Mouse (Mus musculus) forebrain, embryonic 16.5 days (tissue): ENCODE measurements around the gene Haus3. TPM values are rescaled to one million over a fixed set of nuclear protein-coding genes. Genes with fewer than 3 reads are reported as not detected.

Experiments
- ATAC-seq: fragments of 200-750 bp; cut with Nextera tagmentation; 2 replicates; pipeline ENCODE4 v1.8.0; 2017; ENCODE audit warnings: mild to moderate bottlenecking, moderate library complexity
- H3K27ac ChIP-seq: fragments of 300-500 bp; sonication (generic); 2 replicates; pipeline ENCODE4 v1.5.1; 2014; ENCODE audit warnings: low read length, control low read depth
- H3K27me3 ChIP-seq: fragments of 300-500 bp; sonication (generic); replicated peaks from 2 replicates; pipeline ENCODE4 v1.6.1; 2014; ENCODE audit warnings: low read length; ENCODE audit not compliant: control insufficient read depth, insufficient read depth
- H3K36me3 ChIP-seq: fragments of 300-500 bp; sonication (generic); 2 replicates; pipeline ENCODE4 v1.6.1; 2014; ENCODE audit not compliant: control insufficient read depth, insufficient read depth
- H3K4me1 ChIP-seq: fragments of 300-500 bp; sonication (generic); replicated peaks from 2 replicates; pipeline ENCODE4 v1.6.1; 2014; ENCODE audit warnings: low read length; ENCODE audit not compliant: control insufficient read depth, insufficient read depth
- H3K4me2 ChIP-seq: fragments of 300-500 bp; sonication (generic); 2 replicates; pipeline ENCODE4 v1.6.1; 2014; ENCODE audit warnings: mild to moderate bottlenecking, low read length, control low read depth
- H3K4me3 ChIP-seq: fragments of 300-500 bp; sonication (generic); replicated peaks from 2 replicates; pipeline ENCODE4 v1.5.1; 2014; ENCODE audit warnings: mild to moderate bottlenecking, low read length, control low read depth
- H3K9ac ChIP-seq: fragments of 300-500 bp; sonication (generic); replicated peaks from 2 replicates; pipeline ENCODE4 v1.6.1; 2014; ENCODE audit warnings: low read depth, low read length, control low read depth
- H3K9me3 ChIP-seq: fragments of 300-500 bp; sonication (generic); 2 replicates; pipeline ENCODE4 v1.6.1; 2016; ENCODE audit warnings: low read length; ENCODE audit not compliant: control insufficient read depth
- WGBS: fragments of 180-500 bp; shearing (Covaris S2); extraction: QIAGEN DNeasy Blood & Tissue Kit; methylation state at CpG from one replicate; pipeline ENCODE4 v1.1.7; 2014; 5-methylcytosine and 5-hydroxymethylcytosine counted together
- polyA plus RNA-seq: library from polyadenylated mRNA; unstranded; fragments of >200 nt; fragmentation: Nextera tagmentation; extraction: Ambion mirVana; gene quantifications from 2 replicates; pipeline ENCODE4 v1.2.1, GENCODE M21; 2015

Gene Haus3
- polyA plus RNA-seq, 1 experiment from 2014 or later, result 18.0 TPM

- no peak overlapping the region for H3K4me3 ChIP-seq
- H3K4me2 ChIP-seq, result no peak overlapping the region
- ATAC-seq, result no peak
- no peak overlapping the region for H3K27ac ChIP-seq
- peaks cover 11% of the 10 kb centered on the region for H3K36me3 ChIP-seq
- 75% methylated on average over 3 of the region's 3 CpGs for WGBS
- H3K9ac ChIP-seq, result no peak overlapping the region
- no peaks in the 10 kb centered on the region for H3K27me3 ChIP-seq
- peaks cover 28% of the 10 kb centered on the region for H3K4me1 ChIP-seq
- no peaks in the 10 kb centered on the region for H3K9me3 ChIP-seq
Observed at GRCm38 (mm10) chr5:34182486-34182885, 13.2 kb upstream of the Haus3 start.

DNA sequence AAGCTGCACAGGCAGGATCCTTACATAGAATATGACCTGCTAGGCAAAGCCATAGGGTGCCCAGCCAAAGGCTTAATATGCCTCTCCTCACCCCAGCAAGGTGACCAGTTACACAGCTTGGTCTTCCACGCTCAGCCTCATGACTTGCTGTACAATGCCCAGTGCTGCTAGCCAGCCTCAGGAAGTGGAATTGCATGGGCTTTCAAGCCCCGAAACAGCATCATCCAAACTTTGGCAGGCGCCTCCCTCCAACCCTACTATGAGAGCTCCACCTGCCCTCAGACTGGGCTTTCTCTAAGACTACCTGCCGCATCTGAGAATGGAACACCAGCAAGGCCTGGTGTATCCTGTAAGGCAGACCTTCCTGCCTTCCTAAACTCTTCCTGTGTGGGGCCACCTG, 8.5 kb upstream of the Haus3 start:
- no peak for ATAC-seq

GRCm38 (mm10) chr5:34177091-34177490, 7.8 kb upstream of the Haus3 start:
- WGBS, result 90% methylated on average over 2 of the region's 2 CpGs
- Histone ChIP-seq H3K27me3 (no peaks in the 10 kb centered on the region), H3K4me3 (no peak overlapping the region), H3K36me3 (peaks cover 30% of the 10 kb centered on the region), H3K9ac (no peak overlapping the region), H3K4me1 (no peaks in the 10 kb centered on the region; the same call in 1 of the 2 replicates), H3K4me2 (no peak overlapping the region), H3K27ac (no peak overlapping the region), H3K9me3 (no peaks in the 10 kb centered on the region)
- ATAC-seq, result no peak

More for the DNA sequence above, 8.5 kb upstream of the Haus3 start:
- H3K27me3 ChIP-seq, result no peaks in the 10 kb centered on the region
- H3K9ac ChIP-seq, result no peak overlapping the region
- 93% methylated on average over 4 of the region's 4 CpGs for WGBS
- H3K4me2 ChIP-seq, result no peak overlapping the region
- no peak overlapping the region for H3K4me3 ChIP-seq
- no peaks in the 10 kb centered on the region for H3K9me3 ChIP-seq
- H3K27ac ChIP-seq, result no peak overlapping the region
- peaks cover 30% of the 10 kb centered on the region for H3K36me3 ChIP-seq
- H3K4me1 ChIP-seq, result no peaks in the 10 kb centered on the region; the same call in 1 of the 2 replicates

DNA sequence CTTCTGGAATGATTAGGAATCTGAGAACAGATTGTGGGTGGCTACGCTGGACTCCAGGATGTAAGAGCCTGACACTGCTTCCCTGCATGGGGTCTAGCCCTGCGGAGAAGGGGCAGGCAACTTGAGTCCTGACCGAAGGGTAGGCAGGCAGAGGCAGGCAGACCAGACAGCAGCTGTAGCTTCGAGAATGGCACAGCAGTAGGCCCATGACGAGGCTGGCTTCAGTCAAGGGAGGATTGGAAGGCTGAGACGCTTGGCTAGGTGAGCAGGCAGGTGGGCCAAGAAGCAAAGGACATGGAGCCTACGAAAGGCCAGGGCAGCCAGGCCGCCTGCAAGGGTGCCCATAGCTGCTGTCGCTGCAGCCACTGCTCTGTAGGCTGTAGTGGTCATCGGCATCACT, 7.4 kb upstream of the Haus3 start:
- no peak for ATAC-seq
- Histone ChIP-seq H3K27ac (no peak overlapping the region), H3K4me3 (no peak overlapping the region), H3K36me3 (peaks cover 30% of the 10 kb centered on the region), H3K9me3 (no peaks in the 10 kb centered on the region), H3K27me3 (no peaks in the 10 kb centered on the region), H3K4me2 (no peak overlapping the region), H3K9ac (no peak overlapping the region), H3K4me1 (no peaks in the 10 kb centered on the region)
- WGBS, result 73% methylated on average over 10 of the region's 10 CpGs

GRCm38 (mm10) chr5:34175403-34175694, 6.0 kb upstream of the Haus3 start:
- no peak overlapping the region for H3K9ac ChIP-seq
- no peaks in the 10 kb centered on the region for H3K9me3 ChIP-seq
- H3K27me3 ChIP-seq, result no peaks in the 10 kb centered on the region
- WGBS, result 19% methylated on average over 5 of the region's 5 CpGs
- H3K36me3 ChIP-seq, result peaks cover 30% of the 10 kb centered on the region
- no peak overlapping the region for H3K27ac ChIP-seq
- H3K4me3 ChIP-seq, result no peak overlapping the region
- no peak for ATAC-seq
- H3K4me2 ChIP-seq, result no peak overlapping the region
- no peaks in the 10 kb centered on the region for H3K4me1 ChIP-seq

DNA sequence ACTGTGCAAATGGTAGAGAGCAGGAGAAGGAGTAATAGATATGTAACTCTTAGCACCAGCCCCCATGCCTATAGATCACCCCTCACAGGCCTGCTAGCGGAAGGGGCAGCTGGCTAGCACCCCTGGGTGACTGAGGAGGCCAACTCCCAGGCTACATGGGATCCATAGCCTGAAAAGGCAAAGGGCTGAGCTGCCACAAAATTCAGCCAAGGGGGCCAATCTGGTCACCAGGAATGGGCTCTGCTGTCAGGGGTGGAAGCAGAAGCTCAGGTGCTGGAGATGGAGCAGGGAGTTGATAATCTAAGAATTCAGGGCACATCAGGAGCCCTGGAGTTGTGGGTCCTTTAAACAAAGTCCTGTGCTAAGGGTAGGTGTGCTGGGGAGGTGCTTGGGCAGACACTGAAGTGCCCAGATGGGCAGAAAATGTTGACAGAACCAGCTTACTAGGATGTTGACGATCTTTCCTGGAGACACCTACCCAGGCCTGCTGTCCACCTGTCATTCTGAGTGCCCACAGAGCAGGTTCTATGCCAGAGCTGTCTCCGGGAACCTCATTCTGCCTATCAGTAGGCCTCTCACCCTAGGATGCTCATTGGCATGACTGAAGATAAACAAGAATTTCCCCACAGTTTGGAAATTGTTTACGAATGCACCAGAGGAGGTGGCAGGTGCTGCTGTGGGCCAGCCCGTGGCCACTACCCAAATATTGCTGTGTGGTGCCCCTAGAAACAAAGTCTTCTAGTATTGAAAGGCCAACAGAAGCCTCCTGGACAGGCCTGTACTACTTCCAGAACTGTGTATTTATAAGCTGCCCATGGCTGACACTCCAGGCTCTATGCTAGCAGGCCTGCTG, 5.4 kb upstream of the Haus3 start:
- WGBS, result 68% methylated on average over 5 of the region's 5 CpGs
- no peak overlapping the region for H3K9ac ChIP-seq
- H3K9me3 ChIP-seq, result no peaks in the 10 kb centered on the region
- no peak overlapping the region for H3K4me2 ChIP-seq
- H3K36me3 ChIP-seq, result peaks cover 25% of the 10 kb centered on the region
- H3K27ac ChIP-seq, result no peak overlapping the region
- H3K4me3 ChIP-seq, result no peak overlapping the region
- H3K4me1 ChIP-seq, result peaks cover 3% of the 10 kb centered on the region; the same call in 1 of the 2 replicates
- ATAC-seq, result no peak
- H3K27me3 ChIP-seq, result no peaks in the 10 kb centered on the region

DNA sequence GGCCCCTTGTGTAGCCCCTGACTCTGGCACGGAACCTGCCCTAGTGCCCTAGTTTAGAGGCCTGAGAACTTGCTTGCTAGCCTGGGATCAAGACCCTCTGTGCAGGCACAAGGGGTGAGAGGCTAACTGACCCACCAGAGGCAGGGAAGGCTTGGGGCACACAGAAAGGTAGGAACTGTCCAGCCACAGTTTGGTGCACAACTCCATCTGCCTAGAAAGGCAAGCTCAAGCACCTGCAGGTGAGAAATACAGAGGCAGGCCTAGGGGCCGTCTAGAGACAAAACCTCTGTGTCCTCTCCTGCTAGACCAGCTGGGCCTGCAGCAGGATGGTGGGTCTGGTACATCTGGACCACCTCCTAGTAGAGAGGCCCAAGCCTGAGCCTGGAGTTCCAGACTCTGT, 4.7 kb upstream of the Haus3 start:
- H3K27ac ChIP-seq, result no peak overlapping the region
- no peak for ATAC-seq
- no peaks in the 10 kb centered on the region for H3K9me3 ChIP-seq
- H3K36me3 ChIP-seq, result peaks cover 25% of the 10 kb centered on the region
- no peak overlapping the region for H3K4me2 ChIP-seq
- 86% methylated on average over 2 of the region's 2 CpGs for WGBS
- no peak overlapping the region for H3K9ac ChIP-seq
- H3K27me3 ChIP-seq, result no peaks in the 10 kb centered on the region
- H3K4me3 ChIP-seq, result no peak overlapping the region
- H3K4me1 ChIP-seq, result peaks cover 5% of the 10 kb centered on the region; the same call in 1 of the 2 replicates

DNA sequence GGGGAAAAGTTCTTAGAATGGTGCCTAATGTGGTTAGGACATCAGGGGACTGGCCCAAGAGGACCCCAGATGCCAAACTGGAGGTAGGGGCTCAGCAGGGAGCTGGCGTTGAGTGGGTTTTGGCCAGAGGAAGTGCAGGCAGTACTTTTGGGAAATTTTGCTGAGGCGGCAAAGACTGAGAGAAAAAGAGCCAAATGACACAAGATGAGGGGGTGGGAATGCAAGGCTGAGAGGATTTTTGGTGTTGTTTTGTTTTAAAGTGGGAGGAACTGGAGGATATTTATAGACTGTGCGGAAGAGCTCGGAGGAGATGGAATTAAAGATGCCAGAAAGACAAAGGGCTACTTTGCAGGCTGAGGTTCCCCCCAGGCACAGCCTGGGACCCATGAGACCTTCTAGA, 1.4 kb upstream of the Haus3 start:
- H3K4me3 ChIP-seq, result no peak overlapping the region
- 95% methylated on average over 4 of the region's 4 CpGs for WGBS
- no peak overlapping the region for H3K4me2 ChIP-seq
- H3K27ac ChIP-seq, result no peak overlapping the region
- no peaks in the 10 kb centered on the region for H3K9me3 ChIP-seq
- peaks cover 12% of the 10 kb centered on the region for H3K4me1 ChIP-seq
- H3K36me3 ChIP-seq, result peaks cover 7% of the 10 kb centered on the region
- H3K9ac ChIP-seq, result no peak overlapping the region
- ATAC-seq, result no peak
- H3K27me3 ChIP-seq, result no peaks in the 10 kb centered on the region

DNA sequence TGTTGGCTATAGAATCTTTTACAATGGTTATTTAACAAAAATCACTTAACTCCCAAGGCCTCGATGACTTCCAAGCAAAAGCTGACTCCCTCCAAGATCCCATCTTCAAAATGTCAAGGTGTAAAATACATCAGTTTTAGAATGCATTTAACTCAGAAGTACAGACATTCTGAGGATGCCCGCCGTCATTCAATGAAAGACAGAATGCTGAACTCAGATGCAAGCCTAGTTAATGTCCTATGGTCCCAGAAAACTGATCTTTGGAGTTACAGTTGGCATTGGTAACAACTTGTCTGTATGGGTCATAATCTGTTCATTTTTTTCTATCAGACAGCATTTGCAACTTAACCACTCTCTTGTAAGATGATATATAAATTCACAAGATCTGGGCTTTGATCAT, 627 bp upstream of the Haus3 start:
- H3K4me2 ChIP-seq, result peak overlapping the region; percentile 68
- H3K4me1 ChIP-seq, result peaks cover 15% of the 10 kb centered on the region
- no peak for ATAC-seq
- WGBS, result 79% methylated on average over 3 of the region's 3 CpGs
- H3K27me3 ChIP-seq, result no peaks in the 10 kb centered on the region
- H3K9ac ChIP-seq, result peak overlapping the region; percentile 65
- H3K27ac ChIP-seq, result peak overlapping the region; percentile 91
- H3K9me3 ChIP-seq, result no peaks in the 10 kb centered on the region
- peak overlapping the region; percentile 81 for H3K4me3 ChIP-seq
- H3K36me3 ChIP-seq, result peaks cover 7% of the 10 kb centered on the region
